Mouse (Mus musculus): ENCODE data around the gene Anks6. TPM values are rescaled to one million over a fixed set of nuclear protein-coding genes. Genes with fewer than 3 reads are reported as not detected.

Gene Anks6
- polyA plus RNA-seq (2015; fragmentation: Illumina TruSeq; extraction: RNeasy Lipid Tissue Mini Kit (QIAGEN cat#74804); ENCODE audit: low read depth, low replicate concordance) = 8.0 TPM

GRCm38 (mm10) chr4:47056791-47057509 is at the start of gene Anks6:
Gene Anks6, minus strand, starts transcription at chr4:47057427.

GRCm38 (mm10) chr4:47091493-47092386 is 34.5 kb upstream of the Anks6 start, which contains the start of gene Galnt12:
Gene Galnt12, plus strand, starts transcription at chr4:47091909.

GRCm38 (mm10) chr4:46991016-46991958 is 65.9 kb downstream of the Anks6 start, which contains the start of gene Gabbr2:
Gene Gabbr2, minus strand, starts transcription at chr4:46991873.

Other genes with a start within 250 kb of the Anks6 start
- gene Gabbr2, start 65.6 kb downstream of the Anks6 start, polyA plus RNA-seq (2015; fragmentation: Illumina TruSeq; extraction: RNeasy Lipid Tissue Mini Kit (QIAGEN cat#74804); ENCODE audit: low read depth, low replicate concordance) = 129 TPM
- 1.6 TPM for gene Galnt12, start 34.5 kb upstream of the Anks6 start, polyA plus RNA-seq (2015; fragmentation: Illumina TruSeq; extraction: RNeasy Lipid Tissue Mini Kit (QIAGEN cat#74804); ENCODE audit: low read depth, low replicate concordance)
- gene Col15a1, start 150.7 kb upstream of the Anks6 start, polyA plus RNA-seq (2015; fragmentation: Illumina TruSeq; extraction: RNeasy Lipid Tissue Mini Kit (QIAGEN cat#74804); ENCODE audit: low read depth, low replicate concordance) = 7.7 TPM